Mouse (Mus musculus) lung, embryonic 14.5 days (tissue): ENCODE data around the gene D430041D05Rik. TPM values are rescaled to one million over a fixed set of nuclear protein-coding genes. Genes with fewer than 3 reads are reported as not detected.

Experiments
- ATAC-seq: fragments of 200-750 bp; cut with Nextera tagmentation; 2 replicates; pipeline ENCODE4 v1.8.0; 2017; ENCODE audit warnings: mild to moderate bottlenecking, moderate TSS enrichment, moderate library complexity; ENCODE audit not compliant: insufficient read depth
- DNase-seq: peaks from one replicate; pipeline ENCODE4 v3.0.0-alpha.2; 2015
- H3K27ac ChIP-seq: fragments of 300-500 bp; sonication (generic); 2 replicates; pipeline ENCODE4 v1.5.1; 2014; ENCODE audit warnings: low read depth, mild to moderate bottlenecking, moderate library complexity
- H3K27me3 ChIP-seq: fragments of 300-500 bp; sonication (generic); 2 replicates; pipeline ENCODE4 v1.6.1; 2014; ENCODE audit warnings: low read length, control low read depth; ENCODE audit not compliant: insufficient read depth
- H3K36me3 ChIP-seq: fragments of 300-500 bp; sonication (generic); 2 replicates; pipeline ENCODE4 v1.6.1; 2014; ENCODE audit warnings: control low read depth; ENCODE audit not compliant: insufficient read depth
- H3K4me1 ChIP-seq: fragments of 300-500 bp; sonication (generic); 2 replicates; pipeline ENCODE4 v1.6.1; 2014; ENCODE audit warnings: antibody characterized with exemption, control low read depth; ENCODE audit not compliant: insufficient read depth
- H3K4me2 ChIP-seq: fragments of 300-500 bp; sonication (generic); 2 replicates; pipeline ENCODE4 v1.6.1; 2014; ENCODE audit warnings: mild to moderate bottlenecking
- H3K4me3 ChIP-seq: fragments of 300-500 bp; sonication (generic); 2 replicates; pipeline ENCODE4 v1.5.1; 2014; ENCODE audit warnings: low read depth, low read length
- H3K9ac ChIP-seq: fragments of 300-500 bp; sonication (generic); 2 replicates; pipeline ENCODE4 v1.6.1; 2014
- H3K9me3 ChIP-seq: fragments of 300-500 bp; sonication (generic); 2 replicates; pipeline ENCODE4 v1.6.1; 2016; ENCODE audit warnings: low read depth, low read length, control low read depth
- CTCF ChIP-seq: IDR thresholded peaks from 2 replicates; pipeline ENCODE4 v1.5.1; 2016; ENCODE audit warnings: antibody characterized with exemption, low read depth
- WGBS: fragments of 180-500 bp; shearing (Covaris S2); extraction: QIAGEN DNeasy Blood & Tissue Kit; methylation state at CpG from one replicate; pipeline ENCODE4 v1.1.7; 2014; 5-methylcytosine and 5-hydroxymethylcytosine counted together
- polyA plus RNA-seq: library from polyadenylated mRNA; unstranded; fragments of >200 nt; fragmentation: Nextera tagmentation; extraction: Ambion mirVana; gene quantifications from 2 replicates; pipeline ENCODE4 v1.2.1, GENCODE M21; 2014

The D430041D05Rik gene
- polyA plus RNA-seq = 1.3 and 1.6 TPM in 2 replicates

DNA sequence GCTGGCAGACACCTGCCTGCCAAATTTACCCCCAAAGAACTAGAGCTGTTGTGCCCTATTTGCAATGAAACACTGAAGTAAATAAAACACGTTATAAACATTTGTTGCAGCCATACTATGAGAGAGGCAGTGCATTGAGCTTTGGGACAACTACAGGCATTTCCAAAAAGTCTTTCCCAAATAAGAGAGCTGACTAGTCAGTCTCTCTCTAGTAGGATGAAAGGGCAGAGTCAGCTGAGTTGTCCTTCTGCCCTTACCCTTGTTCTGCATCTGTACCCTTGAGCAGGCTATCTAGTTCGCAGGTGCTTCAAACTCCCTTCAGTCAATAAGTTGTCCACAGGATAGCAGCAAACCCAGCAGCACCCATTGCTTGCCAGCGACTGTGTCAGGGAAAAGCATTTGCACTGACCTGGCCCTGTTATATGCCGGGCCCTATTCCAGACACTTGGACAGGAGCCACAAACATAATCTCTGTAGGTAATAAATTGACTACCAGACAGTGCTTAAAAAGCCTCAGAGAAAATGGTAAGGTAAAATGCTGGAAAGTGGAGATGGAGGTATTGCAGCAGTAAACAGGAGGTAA, at the start of gene D430041D05Rik:
TSS of gene D430041D05Rik (minus strand) at position 51 of the 583 bp plus-strand sequence.
- no peak within 1 kb of the TSS for H3K27ac ChIP-seq
- DNase-seq (no peak), ATAC-seq (no peak)
- H3K36me3 ChIP-seq = no peaks in the 10 kb centered on the region
- H3K4me1 ChIP-seq = no peaks in the 10 kb centered on the region
- peaks cover 45% of the 10 kb centered on the region for H3K27me3 ChIP-seq
- peak within 1 kb of the TSS; percentile 63 for H3K4me3 ChIP-seq
- 45% methylated on average over 4 of the region's 4 CpGs for WGBS
- H3K9ac ChIP-seq = peak within 1 kb of the TSS; percentile 56
- peak within 1 kb of the TSS; percentile 100 for H3K4me2 ChIP-seq
- H3K9me3 ChIP-seq = no peaks in the 10 kb centered on the region
- TF ChIP-seq CTCF = no peak

GRCm38 (mm10) chr2:104460021-104460420, 49.2 kb upstream of the D430041D05Rik start:
- WGBS = 36% methylated on average over 3 of the region's 3 CpGs
- 0 out of 2 replicates have a peak, but pooled peaks cover 3% of the 10 kb centered on the region for H3K36me3 ChIP-seq
- no peak overlapping the region for H3K4me3 ChIP-seq
- H3K27me3 ChIP-seq = no peaks in the 10 kb centered on the region
- no peak for TF ChIP-seq CTCF
- H3K9ac ChIP-seq = no peak overlapping the region
- H3K4me1 ChIP-seq = no peaks in the 10 kb centered on the region
- no peak for ATAC-seq
- DNase-seq = no peak
- no peak overlapping the region for H3K27ac ChIP-seq
- no peak overlapping the region for H3K4me2 ChIP-seq
- H3K9me3 ChIP-seq = no peaks in the 10 kb centered on the region

GRCm38 (mm10) chr2:104458569-104459332, 47.9 kb upstream of the D430041D05Rik start:
- Histone ChIP-seq H3K9me3 (no peaks in the 10 kb centered on the region), H3K9ac (no peak overlapping the region), H3K27ac (no peak overlapping the region), H3K36me3 (0 out of 2 replicates have a peak, but pooled peaks cover 3% of the 10 kb centered on the region), H3K4me1 (no peaks in the 10 kb centered on the region), H3K4me3 (no peak overlapping the region), H3K27me3 (no peaks in the 10 kb centered on the region), H3K4me2 (no peak overlapping the region)
- WGBS = 81% methylated on average over 8 of the region's 8 CpGs
- no peak for DNase-seq
- ATAC-seq = no peak
- TF ChIP-seq CTCF = no peak

DNA sequence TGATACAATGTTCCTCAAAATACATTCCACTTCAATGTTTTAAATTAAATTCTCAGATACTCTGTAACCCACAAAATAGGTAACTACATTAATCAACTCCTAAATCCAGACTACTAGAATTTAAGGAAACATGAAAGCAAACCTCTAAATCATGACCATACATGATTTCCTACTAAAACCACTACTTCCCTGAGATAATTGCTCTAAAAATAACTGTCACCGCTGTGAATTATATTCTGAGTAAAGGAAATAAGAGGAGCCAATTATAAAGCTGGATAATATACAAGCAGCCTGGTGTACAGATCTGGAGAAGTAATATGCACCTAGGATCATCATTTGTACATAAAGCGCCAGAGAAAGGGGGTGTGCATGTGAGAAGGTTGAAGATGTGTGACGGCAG, 46.3 kb upstream of the D430041D05Rik start:
- no peak overlapping the region for H3K27ac ChIP-seq
- no peaks in the 10 kb centered on the region for H3K27me3 ChIP-seq
- H3K9ac ChIP-seq = no peak overlapping the region
- H3K9me3 ChIP-seq = no peaks in the 10 kb centered on the region
- WGBS = 65% methylated on average over 3 of the region's 3 CpGs
- H3K4me1 ChIP-seq = no peaks in the 10 kb centered on the region
- no peak overlapping the region for H3K4me2 ChIP-seq
- TF ChIP-seq CTCF = no peak
- H3K4me3 ChIP-seq = no peak overlapping the region
- no peaks in the 10 kb centered on the region for H3K36me3 ChIP-seq
- no peak for ATAC-seq
- no peak for DNase-seq

GRCm38 (mm10) chr2:104450685-104451084, 39.9 kb upstream of the D430041D05Rik start:
- Histone ChIP-seq H3K9me3 (no peaks in the 10 kb centered on the region), H3K4me2 (no peak overlapping the region)

DNA sequence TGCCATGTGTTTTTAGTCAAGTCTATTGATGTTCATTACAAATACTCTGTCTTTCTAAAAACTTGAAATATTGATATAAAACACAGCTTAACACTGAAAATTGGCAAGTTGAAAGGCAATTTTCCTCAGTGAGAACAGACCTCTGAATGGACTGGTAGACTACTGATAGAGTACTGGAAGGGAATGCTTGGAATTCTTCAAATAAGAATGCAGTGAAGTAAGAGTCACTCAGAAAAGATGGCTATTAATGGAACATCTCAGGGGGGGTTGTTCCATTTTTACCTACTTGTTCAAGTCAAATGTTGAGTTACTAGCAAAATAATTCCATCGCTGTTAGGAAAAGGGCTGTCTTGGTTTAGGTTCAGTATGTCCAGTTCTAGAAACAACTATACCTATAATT, 38.4 kb upstream of the D430041D05Rik start:
- Histone ChIP-seq H3K36me3 (no peaks in the 10 kb centered on the region), H3K4me2 (no peak overlapping the region), H3K9ac (no peak overlapping the region), H3K4me1 (peaks cover 6% of the 10 kb centered on the region; the same call in 1 of the 2 replicates), H3K9me3 (no peaks in the 10 kb centered on the region), H3K27ac (peak overlapping the region; percentile 33; the same call in 1 of the 2 replicates), H3K27me3 (no peaks in the 10 kb centered on the region), H3K4me3 (no peak overlapping the region)
- 91% methylated on average over 1 of the region's 1 CpGs for WGBS
- ATAC-seq (no peak), DNase-seq (no peak)
- no peak for TF ChIP-seq CTCF

More at GRCm38 (mm10) chr2:104450685-104451084, 39.9 kb upstream of the D430041D05Rik start:
- Histone ChIP-seq H3K36me3 (no peaks in the 10 kb centered on the region), H3K27ac (no peak overlapping the region), H3K9ac (no peak overlapping the region), H3K4me3 (no peak overlapping the region), H3K27me3 (no peaks in the 10 kb centered on the region), H3K4me1 (peaks cover 6% of the 10 kb centered on the region; the same call in 1 of the 2 replicates)
- 67% methylated on average over 3 of the region's 3 CpGs for WGBS
- ATAC-seq (no peak), DNase-seq (no peak)
- TF ChIP-seq CTCF = no peak

- H3K36me3 ChIP-seq = no peaks in the 10 kb centered on the region
- ATAC-seq (no peak), DNase-seq (no peak)
- 75% methylated on average over 4 of the region's 4 CpGs for WGBS
- peaks cover 6% of the 10 kb centered on the region; the same call in 1 of the 2 replicates for H3K4me1 ChIP-seq
- H3K9ac ChIP-seq = no peak overlapping the region
- H3K27me3 ChIP-seq = no peaks in the 10 kb centered on the region
- H3K9me3 ChIP-seq = no peaks in the 10 kb centered on the region
- no peak overlapping the region for H3K4me3 ChIP-seq
- H3K27ac ChIP-seq = no peak overlapping the region
- TF ChIP-seq CTCF = no peak
- H3K4me2 ChIP-seq = no peak overlapping the region
Measured at GRCm38 (mm10) chr2:104448201-104448600, 37.4 kb upstream of the D430041D05Rik start.
